Mouse (Mus musculus) liver, embryonic 14.5 days (tissue): ENCODE data around the gene Gtf2h5.

ENCODE experiments used
- CTCF ChIP-seq: IDR thresholded peaks from 2 replicates; pipeline ENCODE4 v1.5.1; 2016; ENCODE audit warnings: antibody characterized with exemption, low read depth, control low read depth
- EP300 ChIP-seq: IDR thresholded peaks from 2 replicates; pipeline ENCODE4 v1.6.1; 2016; ENCODE audit warnings: antibody characterized with exemption, low read depth

DNA sequence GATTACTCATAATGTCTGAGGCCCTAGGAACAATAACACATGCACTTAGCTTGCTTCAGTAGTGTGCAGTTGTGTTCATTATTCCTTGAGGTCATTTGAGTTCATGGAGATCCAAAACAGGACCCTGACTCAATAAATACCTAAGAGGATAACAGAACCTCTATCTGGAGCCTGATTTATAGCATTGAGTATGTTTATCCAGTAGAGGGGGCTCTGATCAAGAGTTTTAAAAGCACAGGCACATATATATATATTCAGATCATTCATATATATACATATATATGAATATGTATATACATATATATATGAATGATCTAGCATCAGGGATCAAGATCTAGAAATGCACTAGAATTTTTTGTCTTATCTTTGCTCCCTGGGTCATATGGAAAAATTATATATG lies 16.0 kb downstream of the Gtf2h5 start:
- TF ChIP-seq CTCF (no peak), EP300 (no peak)
